Mouse (Mus musculus) adrenal gland, postnatal 25 days (tissue): ENCODE results near the gene Amigo2. TPM values are rescaled to one million over a fixed set of nuclear protein-coding genes. Genes with fewer than 3 reads are reported as not detected.
"Not testable (repeated sequence)": the region's sequence is repeated elsewhere in the genome, so short reads cannot be mapped to it uniquely, and the experiment has no call there.

Experiments
- DNase-seq: peaks from one replicate; pipeline ENCODE4 v3.0.0; 2021; ENCODE audit warnings: mixed read lengths
- total RNA-seq: library from RNA; stranded (reverse); gene quantifications from 2 replicates; pipeline ENCODE4 v1.2.3, GENCODE M21; 2021

Amigo2 gene
- total RNA-seq, 1 experiment from 2014 or later, result 7.4 TPM

DNA sequence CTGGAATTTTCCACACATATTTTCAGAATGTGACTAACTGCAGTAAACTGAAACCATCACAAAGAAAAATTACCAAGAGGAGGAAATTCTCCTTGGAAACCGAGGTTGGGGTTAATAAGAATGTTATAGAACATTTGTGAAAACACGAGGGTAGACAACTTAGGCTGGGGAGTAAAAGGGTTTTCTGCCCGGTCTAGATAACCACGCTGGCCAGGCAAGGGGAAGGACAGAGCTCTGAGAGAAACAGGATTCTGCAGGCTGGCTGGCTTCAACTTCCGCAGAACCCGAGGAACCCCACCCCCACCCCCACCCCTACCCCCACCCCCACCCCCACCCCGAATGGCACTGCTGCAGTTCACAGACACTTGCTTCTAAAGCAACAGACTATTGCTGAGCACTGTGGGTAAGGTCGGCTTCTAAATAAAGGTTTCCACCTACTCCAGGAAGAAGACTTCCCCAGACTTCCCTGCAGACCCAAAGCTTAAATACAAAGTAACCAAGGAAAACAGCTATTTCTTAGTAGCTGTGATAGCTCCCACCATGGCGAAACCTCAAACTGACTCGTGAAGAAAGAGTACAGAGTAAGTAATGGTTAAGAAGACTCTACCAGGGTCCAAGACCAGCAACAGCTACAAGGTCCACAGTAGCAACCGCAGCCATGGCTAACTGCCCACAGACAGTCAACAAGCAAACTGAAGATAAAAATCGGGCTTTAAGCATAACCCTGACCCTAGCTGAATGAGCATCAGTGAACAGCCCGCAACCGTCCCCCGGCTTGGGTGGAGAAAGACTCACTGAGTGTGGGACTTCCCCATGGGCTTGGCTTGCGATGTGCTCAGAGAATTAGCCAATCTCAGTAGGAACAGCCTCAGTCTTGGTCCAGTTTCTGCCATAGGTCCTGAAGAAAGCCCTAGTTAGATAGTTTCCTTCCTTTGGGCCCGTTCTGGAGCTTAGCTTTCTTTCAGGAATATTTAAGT, 34.3 kb downstream of the Amigo2 start:
- no peak for DNase-seq

GRCm38 (mm10) chr15:97209754-97210153, 37.3 kb downstream of the Amigo2 start:
- not testable (repeated sequence) for DNase-seq

DNA sequence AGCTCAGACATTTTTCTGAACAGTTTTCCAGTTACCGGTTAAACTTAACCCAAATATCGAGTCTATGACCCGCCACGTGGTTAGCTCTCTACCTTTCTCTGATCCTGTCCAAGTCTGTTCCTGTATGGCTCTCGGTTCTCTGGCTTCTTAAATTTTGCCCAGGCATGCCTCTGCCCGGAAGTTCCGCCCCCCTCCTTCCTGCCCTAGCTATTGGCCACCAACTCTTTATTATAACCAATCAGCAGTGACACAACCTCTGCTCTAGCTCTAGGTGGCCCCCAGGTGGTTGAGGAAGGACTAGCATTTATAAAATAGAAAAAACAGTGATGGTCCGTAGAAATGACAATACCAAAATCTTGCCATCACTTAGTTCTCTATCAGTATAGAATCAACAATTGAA, 40.6 kb downstream of the Amigo2 start:
- no peak for DNase-seq

- no peak for DNase-seq
Observed at GRCm38 (mm10) chr15:97205776-97206175, 41.3 kb downstream of the Amigo2 start.

DNA sequence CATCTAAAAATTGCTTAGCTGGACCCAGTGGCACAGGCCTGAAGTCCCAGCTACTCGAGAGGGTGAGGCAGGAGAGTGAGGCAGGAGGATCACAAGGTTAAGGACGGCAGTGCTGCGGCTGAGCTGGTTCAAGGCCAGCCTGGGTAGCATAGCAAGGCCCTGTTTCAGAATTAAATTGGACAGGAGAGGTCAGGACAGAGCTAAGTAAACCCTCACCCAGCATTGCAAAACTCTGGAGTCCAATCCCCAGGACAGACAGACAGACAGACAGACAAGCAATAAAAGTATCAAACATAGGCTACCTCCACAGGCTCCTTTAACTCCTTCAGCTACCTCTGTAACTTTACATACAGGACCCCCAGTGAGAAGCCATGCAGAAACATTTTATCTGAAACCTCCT, 42.2 kb downstream of the Amigo2 start:
- DNase-seq, result no peak

GRCm38 (mm10) chr15:97196644-97197043, 50.4 kb downstream of the Amigo2 start:
- no peak for DNase-seq

GRCm38 (mm10) chr15:97195628-97196027, 51.5 kb downstream of the Amigo2 start:
- DNase-seq, result no peak

Other genes starting within 250 kb of the Amigo2 start
- 5.6 and 8.5 TPM in 2 replicates for gene Slc38a4, start 191.3 kb downstream of the Amigo2 start, total RNA-seq
- gene Pced1b, start 180 bp downstream of the Amigo2 start, total RNA-seq, result 22.4 and 27.6 TPM in 2 replicates